Mouse (Mus musculus): ENCODE data around the gene Pde10a. TPM values are rescaled to one million over a fixed set of nuclear protein-coding genes. Genes with fewer than 3 reads are reported as not detected.

Pde10a gene
- total RNA-seq, 2 experiments from 2014 or later = 59.8 to 61.8 TPM

DNA sequence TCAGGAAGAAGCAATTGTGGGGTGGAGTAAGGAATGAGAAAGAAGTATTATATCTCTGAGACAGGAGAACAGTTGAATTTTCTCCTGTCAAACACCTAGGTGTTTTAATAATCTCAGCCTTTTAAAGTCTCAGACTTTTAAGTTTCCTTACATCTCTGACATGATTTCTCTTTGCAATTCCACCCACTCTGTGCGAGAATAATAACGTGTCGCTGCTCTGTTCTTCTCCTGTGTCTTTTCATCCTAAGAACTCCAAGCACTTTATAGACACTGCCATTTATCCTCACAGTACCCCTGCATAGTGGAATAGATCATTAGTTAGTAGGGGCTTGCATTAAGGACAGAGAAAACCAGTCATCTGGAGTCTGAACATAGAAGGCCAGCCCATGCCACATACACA, 217.6 kb downstream of the Pde10a start:
- no peak for DNase-seq (ENCODE audit: low spot score in 2 of 2)

DNA sequence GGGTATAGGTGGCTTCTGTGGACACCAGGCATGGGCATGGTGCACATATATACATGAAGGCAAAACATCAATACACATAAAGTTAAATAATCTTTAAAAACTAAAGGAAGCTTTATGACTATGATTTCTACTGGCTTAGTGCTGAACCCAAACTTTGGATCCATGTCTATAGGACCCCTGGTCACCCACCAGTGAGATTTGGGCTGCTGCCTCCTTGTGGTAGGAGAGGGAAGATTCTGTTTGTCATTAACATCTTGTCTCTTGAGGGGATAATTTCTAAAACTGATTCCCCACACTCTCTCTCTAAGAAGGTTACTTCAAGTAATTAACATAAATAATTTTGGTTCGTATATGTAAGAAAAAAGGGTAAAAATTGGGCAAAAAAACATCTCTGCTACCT, 220.2 kb downstream of the Pde10a start:
- no peak for DNase-seq (ENCODE audit: low spot score in 2 of 2)

GRCm38 (mm10) chr17:8749426-8749825, 224.3 kb downstream of the Pde10a start:
- no peak for DNase-seq (ENCODE audit: low spot score in 2 of 2)

GRCm38 (mm10) chr17:8757576-8757975, 232.4 kb downstream of the Pde10a start:
- DNase-seq (ENCODE audit: low spot score in 2 of 2) = no peak

- DNase-seq (ENCODE audit: low spot score in 2 of 2) = peak; percentile 24 to 68
Observed at GRCm38 (mm10) chr17:8763248-8763647, 238.1 kb downstream of the Pde10a start.

DNA sequence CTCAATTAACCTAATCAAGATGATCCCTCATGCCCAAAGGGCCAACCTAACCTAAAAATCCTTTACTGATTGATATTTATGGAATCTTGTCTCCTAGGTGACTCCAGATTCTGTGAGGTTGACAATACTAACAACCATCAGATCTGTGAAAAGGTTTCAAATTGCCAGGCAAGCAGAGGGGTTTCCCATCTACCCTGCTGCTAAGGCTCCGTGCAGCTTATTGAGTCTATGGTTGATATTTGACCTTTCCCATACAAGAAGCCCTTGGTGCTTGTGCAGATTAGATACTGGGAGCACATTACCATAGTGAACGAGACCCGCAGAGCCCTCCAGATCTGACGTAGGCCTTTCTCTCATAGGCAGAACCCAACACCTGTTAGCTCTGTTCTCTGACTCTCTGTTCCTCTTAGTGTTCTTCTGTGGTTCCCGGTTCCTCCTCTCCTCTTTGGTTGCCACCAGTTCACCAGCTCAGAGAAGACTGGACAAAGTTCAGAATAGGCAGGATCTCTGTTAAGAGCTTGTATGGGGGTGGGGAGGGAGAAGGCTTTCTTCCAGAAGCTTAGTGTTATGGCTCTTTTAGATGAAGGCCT, 240.9 kb downstream of the Pde10a start:
- DNase-seq (ENCODE audit: low spot score in 2 of 2) = no peak

GRCm38 (mm10) chr17:8769155-8769554, 244.0 kb downstream of the Pde10a start:
- DNase-seq (ENCODE audit: low spot score in 2 of 2) = no peak

GRCm38 (mm10) chr17:8773391-8773790, 248.2 kb downstream of the Pde10a start:
- DNase-seq (ENCODE audit: low spot score in 2 of 2) = peak; percentile 39 to 57

DNA sequence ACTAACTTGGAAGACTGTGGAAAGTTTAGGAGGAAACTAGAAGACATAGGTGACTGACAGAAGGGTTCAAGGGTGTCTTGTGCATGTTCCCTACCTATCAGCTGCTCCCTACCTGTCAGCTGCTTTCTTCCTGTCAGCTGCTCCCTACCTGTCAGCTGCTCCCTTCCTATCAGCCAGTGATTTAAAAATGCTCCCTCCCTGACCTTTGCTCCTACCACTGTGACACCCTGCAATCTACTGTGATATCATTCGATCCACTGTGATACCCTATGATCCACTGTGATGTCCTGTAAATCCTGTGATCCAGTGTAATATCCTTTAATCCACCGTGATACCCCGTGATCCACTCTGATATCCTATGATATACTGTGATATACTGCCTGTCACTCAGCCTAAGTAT, 249.1 kb downstream of the Pde10a start:
- DNase-seq (ENCODE audit: low spot score in 2 of 2) = no peak

GRCm38 (mm10) chr17:8775571-8776161, 250.5 kb downstream of the Pde10a start:
- no peak for DNase-seq (ENCODE audit: low spot score in 2 of 2)

GRCm38 (mm10) chr17:8777710-8778109, 252.5 kb downstream of the Pde10a start:
- DNase-seq (ENCODE audit: low spot score in 2 of 2) = peak in 1 of 2 experiments; percentile 26

DNA sequence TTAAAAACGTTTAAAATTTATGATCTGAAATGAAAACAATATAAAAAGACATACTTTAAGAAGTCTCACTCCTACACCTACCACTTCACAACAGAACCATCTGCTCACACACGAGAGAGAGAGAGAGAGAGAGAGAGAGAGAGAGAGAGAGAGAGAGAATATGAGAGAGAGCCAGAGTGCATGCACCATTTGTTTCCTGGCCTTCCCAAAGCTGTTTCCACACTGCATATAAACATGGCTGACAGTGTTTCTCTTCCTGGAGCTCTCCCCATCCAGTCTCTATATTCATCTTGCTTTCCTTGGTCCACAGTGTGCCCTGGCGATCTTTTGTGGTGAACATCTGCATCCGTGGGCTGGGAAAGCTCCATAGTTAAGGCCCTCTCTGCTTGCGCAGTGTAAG, 253.7 kb downstream of the Pde10a start:
- DNase-seq (ENCODE audit: low spot score in 2 of 2) = no peak

DNA sequence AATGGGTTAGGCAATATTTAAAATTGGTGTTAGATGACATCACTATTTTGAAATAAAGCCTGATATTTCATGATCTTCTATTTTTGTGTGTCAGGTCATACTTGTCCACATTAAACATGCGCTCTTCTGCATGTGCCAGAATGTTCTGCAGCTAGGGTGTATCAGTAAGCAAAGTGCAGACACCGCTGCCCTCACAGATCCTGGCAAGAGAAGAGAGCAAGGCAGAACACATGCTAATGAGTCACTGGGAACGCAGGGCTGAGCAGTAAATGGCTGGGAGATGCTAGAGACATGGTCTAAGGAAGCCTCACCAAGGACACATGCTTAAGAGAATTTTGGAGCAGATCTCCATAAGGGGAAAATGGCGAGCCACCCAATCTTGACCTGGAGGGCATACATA, 255.3 kb downstream of the Pde10a start:
- DNase-seq (ENCODE audit: low spot score in 2 of 2) = no peak

DNA sequence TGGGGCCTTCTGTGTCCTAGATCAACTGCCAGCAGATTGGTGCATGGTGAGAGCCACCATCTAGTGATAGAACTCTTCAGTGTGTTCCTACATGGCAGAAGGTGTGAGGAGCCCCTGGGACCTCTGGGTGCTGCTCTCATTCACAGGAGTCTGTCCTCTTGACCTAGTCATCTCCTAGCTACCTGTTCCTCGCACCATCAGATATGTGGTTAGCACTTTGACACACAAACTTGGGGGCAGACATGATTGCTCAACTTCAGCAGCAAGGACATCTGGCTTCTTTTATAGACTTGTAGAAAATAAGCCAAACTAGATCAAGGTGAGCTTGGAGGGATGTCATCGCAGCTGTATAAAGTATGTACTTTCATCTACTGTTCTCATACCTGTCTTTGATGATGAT, 255.9 kb downstream of the Pde10a start:
- no peak for DNase-seq (ENCODE audit: low spot score in 2 of 2)

DNA sequence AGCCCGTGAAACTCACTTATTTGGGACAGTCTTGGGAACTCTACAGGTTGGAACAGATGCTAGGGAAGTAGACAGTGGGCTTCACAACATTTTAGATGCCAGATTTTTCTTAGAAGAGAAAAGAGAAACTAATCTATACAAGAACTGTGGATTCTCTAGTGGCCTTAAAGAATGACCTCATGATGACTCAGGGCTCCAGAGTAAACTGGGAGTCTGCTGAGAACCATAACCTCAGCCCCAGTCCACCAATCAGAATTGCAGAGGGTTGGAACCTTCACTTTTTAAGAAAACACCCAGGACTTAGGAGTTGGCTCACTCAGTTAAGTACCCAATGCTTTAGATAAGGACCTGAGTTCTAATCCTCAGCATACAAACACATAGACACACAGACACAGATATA, 256.4 kb downstream of the Pde10a start:
- DNase-seq (ENCODE audit: low spot score in 2 of 2) = no peak

GRCm38 (mm10) chr17:8785908-8786307, 260.7 kb downstream of the Pde10a start:
- peak in 1 of 2 experiments; percentile 42 for DNase-seq (ENCODE audit: low spot score in 2 of 2)

DNA sequence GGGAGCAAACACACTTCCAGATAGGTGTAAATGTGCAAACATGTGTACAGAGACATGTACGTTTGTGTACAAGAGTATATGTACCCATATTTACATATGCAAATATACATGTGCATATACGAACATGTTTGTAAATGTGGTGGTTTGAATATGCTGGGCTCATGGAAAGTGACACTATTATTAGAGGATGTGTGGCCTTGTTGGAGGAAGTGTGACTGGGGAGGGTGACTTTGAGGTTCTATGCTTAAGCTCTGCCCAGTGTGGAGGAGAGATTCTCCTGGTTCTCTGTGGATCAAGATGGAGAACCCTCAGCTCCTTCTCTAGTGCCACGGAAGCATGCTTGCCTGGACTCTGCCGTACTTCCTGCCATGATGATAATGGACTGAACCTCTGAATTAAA, 261.3 kb downstream of the Pde10a start:
- DNase-seq (ENCODE audit: low spot score in 2 of 2) = no peak

- DNase-seq (ENCODE audit: low spot score in 2 of 2) = no peak
Observed at GRCm38 (mm10) chr17:8787762-8788161, 262.6 kb downstream of the Pde10a start.

DNA sequence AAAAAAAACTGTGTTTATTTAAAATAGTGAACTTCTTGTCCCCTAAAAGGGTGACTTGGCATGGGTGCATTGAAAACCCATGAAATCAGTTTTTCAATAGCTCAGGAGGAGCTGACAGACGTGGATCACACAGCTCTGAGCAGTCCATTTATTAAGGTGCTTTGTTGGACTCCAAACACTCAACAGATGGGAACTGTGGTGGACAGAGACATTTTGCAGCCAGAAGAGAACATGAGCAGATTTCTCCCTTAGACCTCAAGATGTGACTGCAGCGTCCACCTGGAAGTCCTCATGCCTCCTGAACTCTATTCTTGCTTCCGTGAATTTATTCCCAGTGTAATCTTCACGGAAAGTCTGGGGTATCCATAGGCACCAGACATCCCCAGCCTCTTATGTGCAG, 266.4 kb downstream of the Pde10a start:
- DNase-seq (ENCODE audit: low spot score in 2 of 2) = no peak

DNA sequence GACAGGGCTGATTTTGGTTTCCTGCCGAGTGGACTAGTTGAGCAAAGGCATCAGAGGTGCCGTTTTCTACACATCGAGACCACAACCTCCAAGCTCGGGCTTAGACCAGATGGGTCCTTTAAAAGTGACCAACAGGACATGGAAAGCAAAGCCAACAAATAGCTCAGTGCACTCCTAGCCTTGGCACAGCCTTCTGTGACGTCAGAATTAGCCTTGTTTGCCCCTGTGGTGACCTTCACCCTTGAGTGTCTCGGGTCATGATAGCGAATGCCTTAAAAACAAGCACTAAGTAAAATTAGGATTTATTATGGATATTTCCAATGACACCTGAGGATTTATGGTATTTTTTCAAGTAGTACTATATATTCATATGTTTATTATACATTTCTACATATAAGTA, 267.4 kb downstream of the Pde10a start:
- no peak for DNase-seq (ENCODE audit: low spot score in 2 of 2)

DNA sequence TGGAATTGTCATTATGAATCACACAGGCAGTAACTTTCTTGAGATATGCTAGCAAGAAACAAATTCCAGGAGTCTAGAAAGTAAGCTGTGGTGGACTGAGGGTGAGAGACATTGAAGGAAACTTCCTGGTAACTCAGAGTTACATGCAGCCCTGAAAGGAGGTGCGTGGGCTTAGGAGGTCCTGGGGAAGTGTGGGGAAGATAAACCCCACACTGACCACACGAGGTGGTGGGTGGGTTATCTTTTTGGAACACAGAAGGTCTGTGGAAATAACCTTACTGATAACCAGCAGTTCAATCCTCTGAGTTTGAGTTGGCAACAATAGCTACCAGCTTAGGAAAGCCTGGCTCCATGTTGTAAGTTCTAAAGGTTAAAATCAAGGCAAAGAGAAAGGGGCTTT, 272.5 kb downstream of the Pde10a start:
- no peak for DNase-seq (ENCODE audit: low spot score in 2 of 2)

- no peak for DNase-seq (ENCODE audit: low spot score in 2 of 2)
Observed at GRCm38 (mm10) chr17:8798531-8799295, 273.5 kb downstream of the Pde10a start.

DNA sequence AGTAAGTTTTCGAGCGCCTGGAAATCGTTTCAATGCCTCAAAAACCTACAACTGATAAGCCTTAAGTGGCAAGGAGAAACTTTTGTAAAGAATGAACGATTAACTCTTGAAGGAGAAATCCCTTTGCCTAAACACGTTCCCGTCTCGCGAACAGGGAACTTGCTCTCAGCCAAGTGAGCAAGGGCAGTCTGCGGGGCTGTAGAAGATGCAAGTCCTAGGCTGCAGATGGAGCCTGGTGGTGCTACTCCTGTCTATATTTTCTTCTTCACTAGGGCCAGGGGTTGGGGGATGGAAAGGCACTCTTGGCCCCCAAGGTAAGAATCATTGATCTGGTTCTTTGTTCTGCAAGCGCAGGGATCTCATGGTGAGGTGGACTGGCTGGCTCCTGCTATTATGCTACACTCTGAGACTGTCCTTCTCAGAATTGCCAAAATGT, 274.1 kb downstream of the Pde10a start:
- DNase-seq (ENCODE audit: low spot score in 2 of 2) = no peak

All from layer of hippocampus, adult 18-20 months (tissue).